Mouse (Mus musculus) midbrain, embryonic 11.5 days (tissue): ENCODE measurements at regions not wholly inside any gene's neighbourhood (a gene's known extent, or its start where the extent isn't known, plus 50 kb on each side); places are given as distances from the start of the nearest gene placed in this dataset.
A peak's percentile ranks its signal among the peaks of the same experiment; 100 is the strongest.

Source experiments
- ATAC-seq: fragments of 200-750 bp; cut with Nextera tagmentation; 2 replicates; pipeline ENCODE4 v1.8.0; 2017; ENCODE audit warnings: moderate TSS enrichment, moderate library complexity; ENCODE audit not compliant: low FRiP score
- DNase-seq: peaks from one replicate; pipeline ENCODE4 v3.0.0; 2015; ENCODE audit warnings: low spot score; ENCODE audit errors: missing footprints
- H3K27ac ChIP-seq: fragments of 300-500 bp; sonication (generic); 2 replicates; pipeline ENCODE4 v1.5.1; 2014; ENCODE audit warnings: low read depth, low read length
- H3K27me3 ChIP-seq: fragments of 300-500 bp; sonication (generic); 2 replicates; pipeline ENCODE4 v1.6.1; 2014; ENCODE audit warnings: mild to moderate bottlenecking, low read length, moderate library complexity, mixed read lengths; ENCODE audit not compliant: control insufficient read depth, insufficient read depth
- H3K36me3 ChIP-seq: fragments of 300-500 bp; sonication (generic); 2 replicates; pipeline ENCODE4 v1.6.1; 2014; ENCODE audit warnings: mild to moderate bottlenecking, low read length, moderate library complexity, mixed read lengths; ENCODE audit not compliant: control insufficient read depth, insufficient read depth
- H3K4me1 ChIP-seq: fragments of 300-500 bp; sonication (generic); 2 replicates; pipeline ENCODE4 v1.6.1; 2014; ENCODE audit warnings: low read length; ENCODE audit not compliant: control insufficient read depth, insufficient read depth
- H3K4me2 ChIP-seq: fragments of 300-500 bp; sonication (generic); 2 replicates; pipeline ENCODE4 v1.6.1; 2014; ENCODE audit warnings: mild to moderate bottlenecking, moderate library complexity
- H3K4me3 ChIP-seq: fragments of 300-500 bp; sonication (generic); 2 replicates; pipeline ENCODE4 v1.5.1; 2014; ENCODE audit warnings: low read depth, low read length
- H3K9ac ChIP-seq: fragments of 300-500 bp; sonication (generic); 2 replicates; pipeline ENCODE4 v1.6.1; 2014; ENCODE audit warnings: low read length
- H3K9me3 ChIP-seq: fragments of 300-500 bp; sonication (generic); 2 replicates; pipeline ENCODE4 v1.6.1; 2016; ENCODE audit warnings: low read length; ENCODE audit not compliant: control insufficient read depth
- WGBS: fragments of 180-500 bp; shearing (Covaris S2); extraction: QIAGEN DNeasy Blood & Tissue Kit; methylation state at CpG from one replicate; pipeline ENCODE4 v1.1.7; 2014; 5-methylcytosine and 5-hydroxymethylcytosine counted together

- no peak overlapping the region for H3K4me3 ChIP-seq
- no peaks in the 10 kb centered on the region for H3K36me3 ChIP-seq
- 47% methylated on average over 2 of the region's 2 CpGs for WGBS
- DNase-seq (no peak), ATAC-seq (no peak)
- no peak overlapping the region for H3K4me2 ChIP-seq
- H3K9ac ChIP-seq, result no peak overlapping the region
- no peaks in the 10 kb centered on the region for H3K9me3 ChIP-seq
- no peaks in the 10 kb centered on the region for H3K27me3 ChIP-seq
- no peaks in the 10 kb centered on the region for H3K4me1 ChIP-seq
- H3K27ac ChIP-seq, result no peak overlapping the region
These were observed 230.3 kb downstream of the Parp8 start for GRCm38 (mm10) chr13:116795041-116795440.

- Histone ChIP-seq H3K27me3 (no peaks in the 10 kb centered on the region), H3K4me1 (no peaks in the 10 kb centered on the region), H3K36me3 (no peaks in the 10 kb centered on the region), H3K9ac (no peak overlapping the region), H3K4me2 (no peak overlapping the region), H3K27ac (no peak overlapping the region), H3K9me3 (no peaks in the 10 kb centered on the region), H3K4me3 (no peak overlapping the region)
- DNase-seq, result no peak
- no peak for ATAC-seq
These were observed 243.7 kb downstream of the Parp8 start for GRCm38 (mm10) chr13:116781616-116782015.

GRCm38 (mm10) chr13:116765491-116765890 lies 259.8 kb downstream of the Parp8 start:
- Histone ChIP-seq H3K4me1 (no peaks in the 10 kb centered on the region), H3K4me3 (no peak overlapping the region), H3K36me3 (no peaks in the 10 kb centered on the region), H3K9ac (no peak overlapping the region), H3K4me2 (no peak overlapping the region), H3K27me3 (no peaks in the 10 kb centered on the region), H3K9me3 (no peaks in the 10 kb centered on the region), H3K27ac (no peak overlapping the region)
- 85% methylated on average over 3 of the region's 3 CpGs for WGBS
- no peak for ATAC-seq
- DNase-seq, result no peak

GRCm38 (mm10) chr13:116759912-116760311 lies 265.4 kb downstream of the Parp8 start:
- ATAC-seq (no peak), DNase-seq (no peak)
- 84% methylated on average over 2 of the region's 2 CpGs for WGBS
- no peak overlapping the region for H3K9ac ChIP-seq
- no peaks in the 10 kb centered on the region for H3K4me1 ChIP-seq
- no peak overlapping the region for H3K4me3 ChIP-seq
- no peaks in the 10 kb centered on the region for H3K36me3 ChIP-seq
- H3K27ac ChIP-seq, result no peak overlapping the region
- no peak overlapping the region for H3K4me2 ChIP-seq
- H3K9me3 ChIP-seq, result no peaks in the 10 kb centered on the region
- H3K27me3 ChIP-seq, result no peaks in the 10 kb centered on the region

- no peaks in the 10 kb centered on the region for H3K4me1 ChIP-seq
- H3K27ac ChIP-seq, result no peak overlapping the region
- H3K36me3 ChIP-seq, result no peaks in the 10 kb centered on the region
- no peak overlapping the region for H3K9ac ChIP-seq
- peak; percentile 8 for DNase-seq
- no peak overlapping the region for H3K4me2 ChIP-seq
- H3K4me3 ChIP-seq, result no peak overlapping the region
- WGBS, result 76% methylated on average over 4 of the region's 4 CpGs
- no peak for ATAC-seq
- no peaks in the 10 kb centered on the region for H3K9me3 ChIP-seq
- H3K27me3 ChIP-seq, result no peaks in the 10 kb centered on the region
These were observed 284.5 kb downstream of the Parp8 start for GRCm38 (mm10) chr13:116740825-116741224.

- ATAC-seq, result no peak
- no peaks in the 10 kb centered on the region for H3K9me3 ChIP-seq
- 79% methylated on average over 14 of the region's 14 CpGs for WGBS
- peak; percentile 75 for DNase-seq
- no peaks in the 10 kb centered on the region for H3K27me3 ChIP-seq
- H3K9ac ChIP-seq, result no peak overlapping the region
- H3K4me1 ChIP-seq, result no peaks in the 10 kb centered on the region
- H3K36me3 ChIP-seq, result no peaks in the 10 kb centered on the region
- no peak overlapping the region for H3K4me3 ChIP-seq
- no peak overlapping the region for H3K27ac ChIP-seq
- H3K4me2 ChIP-seq, result no peak overlapping the region
These were observed 301.8 kb downstream of the Parp8 start for GRCm38 (mm10) chr13:116723361-116724153.

- H3K4me1 ChIP-seq, result peaks cover 4% of the 10 kb centered on the region
- no peaks in the 10 kb centered on the region for H3K36me3 ChIP-seq
- H3K9me3 ChIP-seq, result no peaks in the 10 kb centered on the region
- peaks cover 33% of the 10 kb centered on the region for H3K27me3 ChIP-seq
- no peak overlapping the region for H3K4me2 ChIP-seq
- no peak overlapping the region for H3K9ac ChIP-seq
- 19% methylated on average over 5 of the region's 5 CpGs for WGBS
- H3K4me3 ChIP-seq, result no peak overlapping the region
- peak; percentile 95 for DNase-seq
- H3K27ac ChIP-seq, result no peak overlapping the region
- peak; percentile 26 for ATAC-seq
These were observed 310.5 kb downstream of the Parp8 start for GRCm38 (mm10) chr13:116714809-116715208.

GRCm38 (mm10) chr13:116711866-116712593 lies 313.3 kb downstream of the Parp8 start:
- peak overlapping the region; percentile 21; the same call in 1 of the 2 replicates for H3K9ac ChIP-seq
- no peaks in the 10 kb centered on the region for H3K36me3 ChIP-seq
- no peak overlapping the region for H3K27ac ChIP-seq
- DNase-seq (peak; percentile 95), ATAC-seq (peak; percentile 73)
- under 1% methylated on average over 24 of the region's 24 CpGs for WGBS
- peaks cover 16% of the 10 kb centered on the region for H3K4me1 ChIP-seq
- H3K27me3 ChIP-seq, result peaks cover 49% of the 10 kb centered on the region
- H3K4me2 ChIP-seq, result peak overlapping the region; percentile 56
- H3K9me3 ChIP-seq, result no peaks in the 10 kb centered on the region
- H3K4me3 ChIP-seq, result peak overlapping the region; percentile 30

- peaks cover 52% of the 10 kb centered on the region for H3K27me3 ChIP-seq
- H3K4me2 ChIP-seq, result peak overlapping the region; percentile 56
- ATAC-seq (peak; percentile 60), DNase-seq (peak; percentile 93)
- H3K9ac ChIP-seq, result 0 out of 2 replicates have a peak overlapping the region, but pooled peaks have one; percentile 21
- H3K9me3 ChIP-seq, result no peaks in the 10 kb centered on the region
- 1% methylated on average over 22 of the region's 22 CpGs for WGBS
- no peak overlapping the region for H3K27ac ChIP-seq
- H3K4me1 ChIP-seq, result peaks cover 18% of the 10 kb centered on the region
- H3K4me3 ChIP-seq, result peak overlapping the region; percentile 30
- H3K36me3 ChIP-seq, result no peaks in the 10 kb centered on the region
These were observed 314.0 kb downstream of the Parp8 start for GRCm38 (mm10) chr13:116711148-116711865.
